Mouse (Mus musculus): Measurements from ENCODE around the gene Hist1h2ae. TPM values are rescaled to one million over a fixed set of nuclear protein-coding genes. Genes with fewer than 3 reads are reported as not detected.

Gene Hist1h2ae
- polyA plus RNA-seq, 2 experiments from 2014 or later: 26.7 to 59.1 TPM

Other genes starting within 250 kb of the Hist1h2ae start
- gene Zfp322a, start 202.0 kb downstream of the Hist1h2ae start, polyA plus RNA-seq (2017; shearing (Covaris generic)): 10 to 100 TPM; 29.2 to 34.1 TPM
- gene Abt1, start 147.4 kb downstream of the Hist1h2ae start, polyA plus RNA-seq (2017; shearing (Covaris generic)): 10 to 100 TPM; 10.4 to 11.1 TPM
- gene Btn1a1, start 105.3 kb downstream of the Hist1h2ae start, polyA plus RNA-seq (2017; shearing (Covaris generic)): not detected
- gene Btn2a2, start 82.4 kb downstream of the Hist1h2ae start, polyA plus RNA-seq (2017; shearing (Covaris generic)): not detected
- 1 to 10 TPM; 2.7 to 3.2 TPM for gene Hist1h4h, start 40.2 kb downstream of the Hist1h2ae start, polyA plus RNA-seq (2017; shearing (Covaris generic))
- not detected for gene Hist1h2af, start 37.3 kb downstream of the Hist1h2ae start, polyA plus RNA-seq (2017; shearing (Covaris generic))
- 1 to 10 TPM in 1 of 2 experiments, not detected in 1; 1.1 TPM for gene Hist1h3g, start 35.8 kb downstream of the Hist1h2ae start, polyA plus RNA-seq (2017; shearing (Covaris generic))
- under 1 TPM in 1 of 2 experiments, not detected in 1; 0.38 TPM for gene Hist1h2bh, start 27.8 kb downstream of the Hist1h2ae start, polyA plus RNA-seq (2017; shearing (Covaris generic))
- 1 to 10 TPM in 1 of 2 experiments, not detected in 1; 1.1 TPM for gene Hist1h3f, start 27.2 kb downstream of the Hist1h2ae start, polyA plus RNA-seq (2017; shearing (Covaris generic))
- 1 to 10 TPM in 1 of 2 experiments, not detected in 1; 2.8 TPM for gene Hist1h4f, start 19.6 kb downstream of the Hist1h2ae start, polyA plus RNA-seq (2017; shearing (Covaris generic))
- gene Hist1h1d, start 18.0 kb downstream of the Hist1h2ae start, polyA plus RNA-seq (2017; shearing (Covaris generic)): under 1 TPM; 0.31 to 0.79 TPM
- 1 to 10 TPM in 1 of 2 experiments, under 1 TPM in 1; 0.86 to 1.6 TPM for gene Hist1h3e, start 8.9 kb downstream of the Hist1h2ae start, polyA plus RNA-seq (2017; shearing (Covaris generic))
- 1 to 10 TPM; 4.0 to 5.7 TPM for gene Hist1h2bg, start 176 bp upstream of the Hist1h2ae start, polyA plus RNA-seq (2017; shearing (Covaris generic))
- under 1 TPM in 1 of 2 experiments, not detected in 1; 0.83 TPM for gene Hist1h2bf, start 3.0 kb upstream of the Hist1h2ae start, polyA plus RNA-seq (2017; shearing (Covaris generic))
- gene Hist1h2ad, start 3.2 kb upstream of the Hist1h2ae start, polyA plus RNA-seq (2017; shearing (Covaris generic)): 1 to 10 TPM in 1 of 2 experiments, not detected in 1; 2.3 TPM
- gene Hist1h3d, start 4.5 kb upstream of the Hist1h2ae start, polyA plus RNA-seq (2017; shearing (Covaris generic)): not detected
- gene Hist1h4d, start 10.4 kb upstream of the Hist1h2ae start, polyA plus RNA-seq (2017; shearing (Covaris generic)): 10 to 100 TPM; 36.8 to 39.3 TPM
- gene Hist1h2be, start 49.9 kb upstream of the Hist1h2ae start, polyA plus RNA-seq (2017; shearing (Covaris generic)): 1 to 10 TPM; 1.5 to 1.7 TPM
- 10 to 100 TPM; 11.9 to 13.5 TPM for gene Hist1h1e, start 51.3 kb upstream of the Hist1h2ae start, polyA plus RNA-seq (2017; shearing (Covaris generic))
- under 1 TPM in 1 of 2 experiments, not detected in 1; 0.28 TPM for gene Hist1h2ac, start 112.7 kb upstream of the Hist1h2ae start, polyA plus RNA-seq (2017; shearing (Covaris generic))
- gene Hist1h2bc, start 113.0 kb upstream of the Hist1h2ae start, polyA plus RNA-seq (2017; shearing (Covaris generic)): 1 to 10 TPM in 1 of 2 experiments, under 1 TPM in 1; 0.85 to 5.4 TPM
- gene Hist1h1t, start 124.6 kb upstream of the Hist1h2ae start, polyA plus RNA-seq (2017; shearing (Covaris generic)): not detected
- gene Hist1h4c, start 127.2 kb upstream of the Hist1h2ae start, polyA plus RNA-seq (2017; shearing (Covaris generic)): 1 to 10 TPM in 1 of 2 experiments, under 1 TPM in 1; 0.57 to 7.4 TPM
- under 1 TPM in 1 of 2 experiments, not detected in 1; 0.80 TPM for gene Hfe, start 139.6 kb upstream of the Hist1h2ae start, polyA plus RNA-seq (2017; shearing (Covaris generic))
- gene Hist1h1c, start 167.6 kb upstream of the Hist1h2ae start, polyA plus RNA-seq (2017; shearing (Covaris generic)): 10 to 100 TPM in 1 of 2 experiments, 1 to 10 TPM in 1; 5.3 to 15.2 TPM
- 1 to 10 TPM in 1 of 2 experiments, not detected in 1; 2.4 TPM for gene Hist1h3c, start 174.4 kb upstream of the Hist1h2ae start, polyA plus RNA-seq (2017; shearing (Covaris generic))
- gene Hist1h2bb, start 175.5 kb upstream of the Hist1h2ae start, polyA plus RNA-seq (2017; shearing (Covaris generic)): under 1 TPM in 1 of 2 experiments, not detected in 1; 0.73 TPM
- 1 to 10 TPM; 9.5 to 10.0 TPM for gene Hist1h2ab, start 179.9 kb upstream of the Hist1h2ae start, polyA plus RNA-seq (2017; shearing (Covaris generic))
- gene Hist1h3b, start 181.0 kb upstream of the Hist1h2ae start, polyA plus RNA-seq (2017; shearing (Covaris generic)): not detected
- gene Hist1h4b, start 185.8 kb upstream of the Hist1h2ae start, polyA plus RNA-seq (2017; shearing (Covaris generic)): 1 to 10 TPM in 1 of 2 experiments, not detected in 1; 2.8 TPM
- 1 to 10 TPM in 1 of 2 experiments, not detected in 1; 3.1 TPM for gene Hist1h4a, start 190.0 kb upstream of the Hist1h2ae start, polyA plus RNA-seq (2017; shearing (Covaris generic))
- 1 to 10 TPM in 1 of 2 experiments, under 1 TPM in 1; 0.73 to 1.7 TPM for gene Hist1h3a, start 191.2 kb upstream of the Hist1h2ae start, polyA plus RNA-seq (2017; shearing (Covaris generic))
- gene Hist1h1a, start 192.4 kb upstream of the Hist1h2ae start, polyA plus RNA-seq (2017; shearing (Covaris generic)): 1 to 10 TPM; 5.1 to 7.8 TPM
- gene Trim38, start 198.7 kb upstream of the Hist1h2ae start, polyA plus RNA-seq (2017; shearing (Covaris generic)): not detected
- gene Slc17a2, start 235.8 kb upstream of the Hist1h2ae start, polyA plus RNA-seq (2017; shearing (Covaris generic)): not detected